Mouse (Mus musculus) forebrain, embryonic 10.5 days (tissue): ENCODE measurements around the gene H2-Ob. TPM values are rescaled to one million over a fixed set of nuclear protein-coding genes. Genes with fewer than 3 reads are reported as not detected.

Experiments used
- DNase-seq: peaks from one replicate; pipeline ENCODE4 v3.0.0-alpha.2; 2017; ENCODE audit warnings: low spot score; ENCODE audit errors: extremely low spot score
- H3K27ac ChIP-seq: fragments of 300-500 bp; sonication (generic); 2 replicates; pipeline ENCODE4 v1.5.1; 2016; ENCODE audit warnings: mild to moderate bottlenecking
- H3K27me3 ChIP-seq: fragments of 300-500 bp; sonication (generic); 2 replicates; pipeline ENCODE4 v1.6.1; 2016; ENCODE audit warnings: mild to moderate bottlenecking; ENCODE audit not compliant: poor library complexity, severe bottlenecking
- H3K36me3 ChIP-seq: fragments of 300-500 bp; sonication (generic); replicated peaks from 2 replicates; pipeline ENCODE4 v1.6.1; 2016; ENCODE audit warnings: mild to moderate bottlenecking, moderate library complexity
- H3K4me1 ChIP-seq: fragments of 300-500 bp; sonication (generic); 2 replicates; pipeline ENCODE4 v1.6.1; 2016
- H3K4me3 ChIP-seq: fragments of 300-500 bp; sonication (generic); 2 replicates; pipeline ENCODE4 v1.5.1; 2016; ENCODE audit warnings: mild to moderate bottlenecking, moderate library complexity
- H3K9me3 ChIP-seq: fragments of 300-500 bp; sonication (generic); 2 replicates; pipeline ENCODE4 v1.6.1; 2016; ENCODE audit warnings: mild to moderate bottlenecking, moderate library complexity
- WGBS: fragments of 180-500 bp; shearing (Covaris S2); methylation state at CpG from one replicate; pipeline ENCODE4 v1.1.7; 2016; 5-methylcytosine and 5-hydroxymethylcytosine counted together
- polyA plus RNA-seq: library from polyadenylated mRNA; unstranded; fragments of >200 nt; fragmentation: Nextera tagmentation; extraction: Ambion mirVana; gene quantifications from 2 replicates; pipeline ENCODE4 v1.2.1, GENCODE M21; 2016

H2-Ob gene
- not detected in 2 replicates for polyA plus RNA-seq

DNA sequence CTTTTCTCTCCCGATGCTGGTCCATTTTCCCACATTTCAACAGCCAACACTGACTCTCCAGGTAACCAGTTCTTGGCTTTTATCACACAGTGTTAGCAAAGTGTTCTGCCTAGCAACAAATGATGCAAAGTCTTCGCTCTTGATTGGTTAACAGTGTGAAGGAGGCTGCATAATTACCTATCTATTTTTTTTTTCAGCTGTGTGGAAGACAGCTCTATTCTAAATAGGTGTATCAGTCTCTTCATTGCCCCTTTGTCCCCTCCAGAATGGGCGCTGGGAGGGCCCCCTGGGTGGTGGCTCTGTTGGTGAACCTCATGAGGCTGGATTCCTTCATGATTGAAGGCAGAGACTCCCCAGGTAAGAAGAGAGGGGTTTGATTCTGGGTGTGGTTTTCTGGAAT, at the start of gene H2-Ob:
TSS of gene H2-Ob (plus strand) at position 198 of the 400 bp plus-strand sequence.
- 73% methylated on average over 3 of the region's 3 CpGs for WGBS
- DNase-seq: no peak
- Histone ChIP-seq H3K4me3 (no peak within 1 kb of the TSS), H3K36me3 (no peaks in the 10 kb centered on the region), H3K9me3 (no peaks in the 10 kb centered on the region), H3K27me3 (no peaks in the 10 kb centered on the region), H3K4me1 (no peaks in the 10 kb centered on the region), H3K27ac (no peak within 1 kb of the TSS)

DNA sequence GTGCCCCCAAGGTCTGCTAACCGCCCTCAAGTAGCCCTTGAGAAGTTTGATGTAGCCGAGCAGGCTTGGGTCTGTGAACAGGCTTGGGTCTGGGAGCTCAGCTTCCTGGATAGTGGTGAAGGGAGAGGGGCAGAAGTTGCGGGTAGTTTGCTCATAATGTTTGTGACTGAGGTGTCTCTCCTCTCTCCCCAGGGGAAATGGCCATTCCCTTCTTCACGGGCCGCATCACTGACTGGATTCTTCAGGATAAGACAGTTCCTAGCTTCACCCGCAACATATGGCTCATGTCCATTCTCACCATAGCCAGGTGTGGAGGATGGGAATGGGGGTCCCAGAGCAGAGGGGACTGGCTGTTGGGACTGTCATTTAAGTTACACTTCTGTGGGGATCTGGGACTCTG, 49.7 kb upstream of the H2-Ob start:
- 75% methylated on average over 6 of the region's 6 CpGs for WGBS
- H3K4me1 ChIP-seq: peaks cover 19% of the 10 kb centered on the region
- H3K27ac ChIP-seq: no peak overlapping the region
- no peak for DNase-seq
- H3K36me3 ChIP-seq: no peaks in the 10 kb centered on the region
- H3K27me3 ChIP-seq: peaks cover 100% of the 10 kb centered on the region
- no peak overlapping the region for H3K4me3 ChIP-seq
- H3K9me3 ChIP-seq: no peaks in the 10 kb centered on the region

DNA sequence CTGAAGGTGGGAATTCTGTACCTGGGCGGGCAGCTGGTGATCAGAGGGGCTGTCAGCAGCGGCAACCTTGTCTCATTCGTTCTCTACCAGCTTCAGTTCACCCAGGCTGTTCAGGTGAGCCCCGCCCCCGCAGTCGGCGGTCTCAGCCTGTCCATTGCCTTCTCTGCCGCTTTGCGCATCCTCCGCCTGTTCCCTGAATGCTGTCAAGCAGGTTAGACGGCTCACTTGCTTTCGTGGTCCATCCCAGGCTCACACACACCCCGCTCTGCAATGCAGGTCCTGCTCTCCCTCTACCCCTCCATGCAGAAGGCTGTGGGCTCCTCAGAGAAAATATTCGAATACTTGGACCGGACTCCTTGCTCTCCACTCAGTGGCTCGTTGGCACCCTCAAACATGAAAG, 45.9 kb upstream of the H2-Ob start:
- DNase-seq: no peak

DNA sequence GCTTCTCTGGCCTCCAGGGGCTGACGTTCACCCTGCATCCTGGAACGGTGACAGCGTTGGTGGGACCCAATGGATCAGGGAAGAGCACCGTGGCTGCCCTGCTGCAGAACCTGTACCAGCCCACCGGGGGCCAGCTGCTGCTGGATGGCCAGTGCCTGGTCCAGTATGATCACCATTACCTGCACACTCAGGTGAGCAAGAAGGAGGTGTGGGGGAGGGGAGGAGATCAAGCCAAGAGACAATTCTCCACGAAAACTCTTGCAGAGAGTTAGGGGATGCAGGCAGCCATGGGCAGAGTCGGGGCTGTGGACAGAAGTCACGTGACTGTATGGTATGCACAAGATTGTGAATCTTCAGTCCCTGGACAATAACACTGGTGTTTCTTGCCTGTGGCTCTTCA, 45.2 kb upstream of the H2-Ob start:
- Histone ChIP-seq H3K9me3 (no peaks in the 10 kb centered on the region), H3K27ac (no peak overlapping the region), H3K4me1 (peaks cover 22% of the 10 kb centered on the region), H3K4me3 (no peak overlapping the region), H3K36me3 (no peaks in the 10 kb centered on the region), H3K27me3 (peaks cover 100% of the 10 kb centered on the region)
- WGBS: 63% methylated on average over 8 of the region's 8 CpGs
- no peak for DNase-seq

More for the DNA sequence above, 45.9 kb upstream of the H2-Ob start:
- H3K4me3 ChIP-seq: no peak overlapping the region
- WGBS: 26% methylated on average over 16 of the region's 16 CpGs
- H3K9me3 ChIP-seq: no peaks in the 10 kb centered on the region
- peaks cover 20% of the 10 kb centered on the region for H3K4me1 ChIP-seq
- no peaks in the 10 kb centered on the region for H3K36me3 ChIP-seq
- H3K27ac ChIP-seq: no peak overlapping the region
- peaks cover 100% of the 10 kb centered on the region for H3K27me3 ChIP-seq

DNA sequence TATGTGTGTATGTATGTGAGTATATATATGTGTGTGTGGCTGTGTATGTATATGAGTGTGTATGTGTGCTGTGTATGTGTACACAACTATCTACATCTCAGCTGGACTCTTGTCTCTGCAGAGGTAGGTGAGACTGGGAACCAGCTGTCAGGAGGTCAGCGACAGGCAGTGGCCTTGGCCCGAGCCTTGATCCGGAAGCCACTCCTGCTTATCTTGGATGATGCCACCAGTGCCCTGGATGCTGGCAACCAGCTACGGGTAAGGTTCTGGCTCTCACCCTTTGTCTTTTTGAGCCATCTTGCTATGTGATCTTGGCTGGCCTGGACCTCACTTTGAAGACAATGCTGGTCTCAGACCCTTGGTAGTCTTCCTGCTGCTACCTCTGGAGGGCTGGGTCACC, 44.0 kb upstream of the H2-Ob start:
- WGBS: 85% methylated on average over 4 of the region's 4 CpGs

DNA sequence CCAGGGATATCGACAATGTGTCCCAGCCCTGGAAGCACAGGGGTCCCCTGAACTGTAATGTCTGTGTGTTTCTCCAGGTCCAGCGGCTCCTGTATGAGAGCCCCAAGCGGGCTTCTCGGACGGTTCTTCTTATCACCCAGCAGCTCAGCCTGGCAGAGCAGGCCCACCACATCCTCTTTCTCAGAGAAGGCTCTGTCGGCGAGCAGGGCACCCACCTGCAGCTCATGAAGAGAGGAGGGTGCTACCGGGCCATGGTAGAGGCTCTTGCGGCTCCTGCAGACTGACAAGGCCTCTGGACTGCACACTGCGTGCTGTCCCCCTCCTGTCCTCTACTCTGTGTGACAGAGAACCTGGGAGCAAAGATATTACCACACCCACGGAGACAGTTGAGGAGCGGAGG, 42.2 kb upstream of the H2-Ob start:
- no peak overlapping the region for H3K4me3 ChIP-seq
- no peaks in the 10 kb centered on the region for H3K9me3 ChIP-seq
- no peak for DNase-seq
- WGBS: 26% methylated on average over 12 of the region's 12 CpGs
- no peak overlapping the region for H3K27ac ChIP-seq
- H3K27me3 ChIP-seq: peaks cover 99% of the 10 kb centered on the region
- no peaks in the 10 kb centered on the region for H3K36me3 ChIP-seq
- H3K4me1 ChIP-seq: peaks cover 22% of the 10 kb centered on the region

More for the DNA sequence above, 44.0 kb upstream of the H2-Ob start:
- Histone ChIP-seq H3K4me1 (peaks cover 22% of the 10 kb centered on the region), H3K27me3 (peaks cover 99% of the 10 kb centered on the region), H3K27ac (no peak overlapping the region), H3K36me3 (no peaks in the 10 kb centered on the region), H3K9me3 (no peaks in the 10 kb centered on the region), H3K4me3 (no peak overlapping the region)
- no peak for DNase-seq

DNA sequence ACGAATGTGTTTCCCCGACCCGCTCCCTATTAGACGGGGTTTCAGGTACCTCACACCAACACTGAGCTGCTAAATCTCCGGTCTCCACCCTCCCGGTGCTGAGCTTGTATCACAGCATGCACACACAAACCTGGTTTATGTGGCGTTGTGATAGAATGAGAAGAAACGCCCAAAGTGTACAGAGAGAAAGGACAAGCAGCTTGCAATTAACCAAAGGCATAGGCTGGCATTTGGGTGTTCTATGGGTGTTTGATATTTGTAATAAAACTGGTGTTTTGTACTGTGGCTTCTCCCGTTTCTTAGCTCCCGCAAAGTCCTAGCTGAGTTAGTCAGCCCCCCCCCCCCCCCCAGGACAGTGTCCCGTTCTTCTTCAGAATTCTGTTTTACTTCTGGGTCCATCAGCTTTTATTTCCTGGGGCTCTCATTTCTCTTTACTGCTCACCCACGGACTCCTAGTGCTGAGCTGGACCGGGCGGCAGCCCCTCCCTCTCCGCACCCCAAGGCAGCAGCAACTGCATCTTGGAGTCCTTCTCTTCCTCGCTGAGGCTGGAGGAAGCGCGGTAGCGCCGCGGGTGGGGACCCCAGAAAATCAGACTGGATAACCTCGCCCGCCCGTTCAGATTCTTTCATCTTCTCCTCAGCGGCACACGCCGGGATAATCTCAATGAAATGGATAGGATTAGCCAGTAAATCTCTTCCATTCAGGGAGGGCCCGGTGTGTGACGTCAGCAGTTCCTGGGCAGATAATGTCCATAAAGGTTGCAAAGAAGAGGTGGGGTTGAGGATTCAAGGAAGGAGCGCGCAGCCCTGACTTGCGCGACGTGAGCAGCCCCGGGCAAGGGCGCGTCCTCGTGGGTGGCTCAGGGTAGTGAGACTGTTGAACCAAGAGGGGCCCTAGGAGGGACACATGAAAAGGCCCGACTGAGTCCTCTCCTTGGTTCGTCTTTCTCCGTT, 41.5 kb upstream of the H2-Ob start, which contains the start of gene Psmb8:
TSS of gene Psmb8 (plus strand) at position 781 of the 954 bp plus-strand sequence.
- WGBS: 4% methylated on average over 41 of the region's 41 CpGs

DNA sequence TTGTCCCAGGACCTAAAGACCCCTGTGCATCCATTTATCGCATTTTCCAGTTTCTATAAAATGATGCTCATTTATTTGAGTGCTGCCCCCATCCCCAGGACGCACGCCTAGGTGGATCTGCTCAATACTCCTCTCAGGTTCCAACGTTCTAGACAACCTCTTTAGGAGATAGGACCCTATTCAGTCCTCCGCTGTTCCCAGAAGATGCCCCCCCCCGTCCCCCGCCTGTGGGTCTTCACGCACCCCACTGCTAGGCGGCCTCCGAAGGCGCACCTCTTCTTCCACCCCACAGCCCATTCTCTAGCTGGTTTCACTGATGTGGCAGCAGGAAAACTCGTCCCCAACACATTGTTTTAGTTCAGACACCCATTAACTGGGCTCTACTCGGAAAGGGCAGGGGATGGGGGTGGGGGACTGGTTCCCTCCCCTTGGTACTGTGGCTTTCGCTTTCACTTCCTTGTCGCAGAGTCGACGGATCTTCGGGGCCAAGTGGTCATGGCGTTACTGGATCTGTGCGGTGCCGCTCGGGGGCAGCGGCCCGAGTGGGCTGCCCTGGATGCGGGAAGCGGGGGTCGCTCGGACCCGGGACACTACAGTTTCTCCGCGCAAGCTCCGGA, 40.7 kb upstream of the H2-Ob start:
- peaks cover 94% of the 10 kb centered on the region for H3K27me3 ChIP-seq
- no peaks in the 10 kb centered on the region for H3K36me3 ChIP-seq
- H3K4me3 ChIP-seq: peak overlapping the region; percentile 44
- DNase-seq: no peak
- no peak overlapping the region for H3K27ac ChIP-seq
- under 1% methylated on average over 32 of the region's 32 CpGs for WGBS
- peaks cover 22% of the 10 kb centered on the region for H3K4me1 ChIP-seq
- no peaks in the 10 kb centered on the region for H3K9me3 ChIP-seq

More for the DNA sequence above, 41.5 kb upstream of the H2-Ob start, which contains the start of gene Psmb8:
- Histone ChIP-seq H3K4me1 (peaks cover 22% of the 10 kb centered on the region), H3K9me3 (no peaks in the 10 kb centered on the region), H3K27me3 (peaks cover 96% of the 10 kb centered on the region), H3K27ac (no peak within 1 kb of the TSS), H3K4me3 (peak within 1 kb of the TSS; percentile 44), H3K36me3 (no peaks in the 10 kb centered on the region)
- DNase-seq: peak; percentile 83

DNA sequence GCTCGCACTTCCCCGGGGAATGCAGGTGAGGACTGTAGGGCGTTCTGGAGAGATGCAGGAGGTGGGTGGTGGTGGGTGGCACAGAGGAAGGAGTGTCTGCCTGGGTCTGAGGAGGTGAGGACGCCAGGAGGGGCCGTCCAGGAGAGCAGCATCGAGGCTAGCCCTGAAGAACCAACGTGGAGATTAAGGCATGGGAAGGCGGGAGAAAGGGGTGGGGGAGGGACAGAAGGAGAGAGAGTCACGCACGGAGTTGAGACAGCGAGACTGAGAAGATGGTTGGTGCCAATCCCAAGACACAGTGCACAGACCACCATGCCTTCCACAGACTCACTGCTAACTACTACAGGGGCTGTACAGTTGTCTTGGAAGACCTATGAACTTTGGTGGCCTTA, 40.2 kb upstream of the H2-Ob start:
- Histone ChIP-seq H3K4me1 (peaks cover 22% of the 10 kb centered on the region), H3K27ac (no peak overlapping the region), H3K36me3 (no peaks in the 10 kb centered on the region), H3K4me3 (peak overlapping the region; percentile 44), H3K9me3 (no peaks in the 10 kb centered on the region), H3K27me3 (peaks cover 94% of the 10 kb centered on the region)
- WGBS: 9% methylated on average over 11 of the region's 11 CpGs
- no peak for DNase-seq

DNA sequence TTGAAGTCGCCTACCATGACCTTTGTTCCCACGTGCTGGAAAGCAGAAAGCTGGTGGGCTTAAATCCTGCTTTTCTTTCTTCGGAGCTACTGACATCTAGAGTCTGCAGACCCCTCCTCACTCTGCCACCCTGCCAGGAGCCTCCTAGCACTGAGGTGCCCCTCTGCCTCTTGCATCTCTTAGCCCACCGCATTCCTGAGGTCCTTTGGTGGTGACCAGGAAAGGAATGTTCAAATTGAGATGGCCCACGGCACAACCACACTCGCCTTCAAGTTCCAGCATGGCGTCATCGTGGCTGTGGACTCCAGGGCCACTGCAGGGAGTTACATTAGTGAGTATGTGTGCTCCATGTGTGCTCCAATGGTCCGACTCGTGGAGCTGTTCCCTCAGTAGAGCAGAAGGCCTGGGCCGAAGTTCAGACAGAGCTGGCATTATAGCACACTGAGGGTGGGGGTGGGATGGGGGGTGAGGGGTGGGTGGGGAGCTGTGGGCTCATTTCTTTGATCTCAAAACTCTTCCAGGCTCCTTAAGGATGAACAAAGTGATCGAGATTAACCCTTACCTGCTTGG, 39.6 kb upstream of the H2-Ob start:
- WGBS: 64% methylated on average over 12 of the region's 12 CpGs
- peaks cover 93% of the 10 kb centered on the region for H3K27me3 ChIP-seq
- H3K36me3 ChIP-seq: no peaks in the 10 kb centered on the region
- peaks cover 22% of the 10 kb centered on the region for H3K4me1 ChIP-seq
- no peak for DNase-seq
- H3K27ac ChIP-seq: no peak overlapping the region
- H3K4me3 ChIP-seq: no peak overlapping the region
- no peaks in the 10 kb centered on the region for H3K9me3 ChIP-seq

DNA sequence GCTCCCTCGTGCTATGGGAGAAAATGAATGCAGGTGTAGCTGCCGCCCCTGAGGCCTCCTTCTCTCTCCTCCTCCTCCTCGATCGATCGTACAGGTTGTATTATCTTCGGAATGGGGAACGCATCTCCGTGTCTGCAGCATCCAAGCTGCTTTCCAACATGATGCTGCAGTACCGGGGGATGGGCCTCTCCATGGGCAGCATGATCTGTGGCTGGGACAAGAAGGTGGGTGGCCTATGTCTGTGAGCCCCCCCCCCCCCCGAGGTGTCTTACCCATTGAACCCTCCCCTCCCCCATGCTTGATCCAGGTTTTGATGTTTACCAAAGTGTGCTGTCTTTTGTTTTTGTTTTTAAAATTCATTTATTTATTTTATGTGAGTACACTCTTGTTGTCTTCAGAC, 38.7 kb upstream of the H2-Ob start:
- Histone ChIP-seq H3K36me3 (no peaks in the 10 kb centered on the region), H3K27me3 (peaks cover 92% of the 10 kb centered on the region), H3K4me3 (no peak overlapping the region), H3K4me1 (peaks cover 30% of the 10 kb centered on the region), H3K9me3 (no peaks in the 10 kb centered on the region), H3K27ac (no peak overlapping the region)
- 85% methylated on average over 10 of the region's 10 CpGs for WGBS
- DNase-seq: no peak

DNA sequence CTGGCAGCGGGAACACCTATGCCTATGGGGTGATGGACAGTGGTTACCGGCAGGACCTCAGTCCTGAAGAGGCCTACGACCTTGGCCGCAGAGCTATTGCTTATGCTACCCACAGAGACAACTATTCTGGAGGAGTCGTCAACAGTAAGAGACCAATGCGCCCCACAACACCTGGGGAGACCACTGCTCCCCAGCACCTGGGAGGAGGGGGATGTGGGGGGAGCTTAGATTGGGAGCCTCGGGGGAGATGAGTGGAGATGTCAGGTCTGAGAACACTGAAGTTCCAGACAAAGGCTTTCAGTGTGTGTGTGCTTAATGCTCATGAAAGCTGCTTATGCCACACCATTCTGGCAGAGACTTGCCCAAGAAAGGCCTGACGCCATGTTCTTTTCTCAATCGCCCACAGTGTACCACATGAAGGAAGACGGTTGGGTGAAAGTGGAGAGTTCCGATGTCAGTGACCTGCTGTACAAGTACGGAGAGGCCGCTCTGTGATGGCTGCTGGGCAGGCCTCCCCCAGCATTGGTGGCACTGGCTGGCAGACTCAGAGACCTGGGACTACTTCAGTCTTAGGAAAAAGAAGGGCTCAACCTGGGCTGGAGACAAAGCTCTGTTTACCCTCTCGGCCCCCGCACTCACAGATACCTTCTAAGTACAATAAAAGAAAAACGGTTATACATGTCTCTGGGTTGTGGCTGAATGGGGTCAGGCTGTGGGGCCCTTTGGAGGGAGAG, 37.8 kb upstream of the H2-Ob start:
- WGBS: 88% methylated on average over 16 of the region's 16 CpGs
- DNase-seq: no peak
- peaks cover 92% of the 10 kb centered on the region for H3K27me3 ChIP-seq
- H3K4me3 ChIP-seq: no peak overlapping the region
- no peak overlapping the region for H3K27ac ChIP-seq
- H3K4me1 ChIP-seq: peaks cover 36% of the 10 kb centered on the region
- no peaks in the 10 kb centered on the region for H3K9me3 ChIP-seq
- H3K36me3 ChIP-seq: no peaks in the 10 kb centered on the region
